Mouse (Mus musculus): ENCODE data around the gene Ralgps1.

- TF ChIP-seq CTCF (IDR thresholded peaks at IDR 0.05; ENCODE audit: borderline replicate concordance, control insufficient read depth, extremely low read depth, insufficient read depth, low read length, poor library complexity) = no peak
- no peak for TF ChIP-seq POLR2A (IDR thresholded peaks at IDR 0.05; ENCODE audit: control insufficient read depth, extremely low read depth, insufficient read depth, low read length, poor library complexity)
These were observed 139.5 kb downstream of the Ralgps1 start for GRCm38 (mm10) chr2:33231788-33232187.

All from thymus, adult 2 months (tissue).